Mouse (Mus musculus) hindbrain, embryonic 15.5 days (tissue): ENCODE results near the gene Cbs. TPM values are rescaled to one million over a fixed set of nuclear protein-coding genes. Genes with fewer than 3 reads are reported as not detected.

Experiments
- ATAC-seq: fragments of 200-750 bp; cut with Nextera tagmentation; 2 replicates; pipeline ENCODE4 v1.8.0; 2017; ENCODE audit warnings: low read depth, moderate number of reproducible peaks, moderate TSS enrichment; ENCODE audit not compliant: low FRiP score
- H3K27ac ChIP-seq: fragments of 300-500 bp; sonication (generic); replicated peaks from 2 replicates; pipeline ENCODE4 v1.5.1; 2015; ENCODE audit warnings: mild to moderate bottlenecking, inconsistent platforms
- H3K27me3 ChIP-seq: fragments of 300-500 bp; sonication (generic); 2 replicates; pipeline ENCODE4 v1.6.1; 2015; ENCODE audit warnings: control low read depth, inconsistent platforms
- H3K36me3 ChIP-seq: fragments of 300-500 bp; sonication (generic); 2 replicates; pipeline ENCODE4 v1.6.1; 2015; ENCODE audit warnings: control low read depth, inconsistent platforms
- H3K4me1 ChIP-seq: fragments of 300-500 bp; sonication (generic); replicated peaks from 2 replicates; pipeline ENCODE4 v1.6.1; 2015; ENCODE audit warnings: control low read depth, inconsistent platforms
- H3K4me2 ChIP-seq: fragments of 300-500 bp; sonication (generic); 2 replicates; pipeline ENCODE4 v1.6.1; 2015; ENCODE audit warnings: moderate library complexity, mild to moderate bottlenecking, inconsistent platforms
- H3K4me3 ChIP-seq: fragments of 300-500 bp; sonication (generic); 2 replicates; pipeline ENCODE4 v1.5.1; 2015; ENCODE audit warnings: mild to moderate bottlenecking, inconsistent platforms
- H3K9ac ChIP-seq: fragments of 300-500 bp; sonication (generic); 2 replicates; pipeline ENCODE4 v1.6.1; 2015; ENCODE audit warnings: inconsistent platforms
- H3K9me3 ChIP-seq: fragments of 300-500 bp; sonication (generic); 2 replicates; pipeline ENCODE4 v1.6.1; 2016; ENCODE audit warnings: control low read depth, inconsistent platforms
- WGBS: fragments of 180-500 bp; shearing (Covaris S2); methylation state at CpG from one replicate; pipeline ENCODE4 v1.1.7; 2015; 5-methylcytosine and 5-hydroxymethylcytosine counted together
- polyA plus RNA-seq: library from polyadenylated mRNA; unstranded; fragments of >200 nt; fragmentation: Nextera tagmentation; extraction: Ambion mirVana; gene quantifications from 2 replicates; pipeline ENCODE4 v1.2.1, GENCODE M21; 2015

The Cbs gene
- polyA plus RNA-seq, 1 experiment from 2014 or later: 8.9 TPM

DNA sequence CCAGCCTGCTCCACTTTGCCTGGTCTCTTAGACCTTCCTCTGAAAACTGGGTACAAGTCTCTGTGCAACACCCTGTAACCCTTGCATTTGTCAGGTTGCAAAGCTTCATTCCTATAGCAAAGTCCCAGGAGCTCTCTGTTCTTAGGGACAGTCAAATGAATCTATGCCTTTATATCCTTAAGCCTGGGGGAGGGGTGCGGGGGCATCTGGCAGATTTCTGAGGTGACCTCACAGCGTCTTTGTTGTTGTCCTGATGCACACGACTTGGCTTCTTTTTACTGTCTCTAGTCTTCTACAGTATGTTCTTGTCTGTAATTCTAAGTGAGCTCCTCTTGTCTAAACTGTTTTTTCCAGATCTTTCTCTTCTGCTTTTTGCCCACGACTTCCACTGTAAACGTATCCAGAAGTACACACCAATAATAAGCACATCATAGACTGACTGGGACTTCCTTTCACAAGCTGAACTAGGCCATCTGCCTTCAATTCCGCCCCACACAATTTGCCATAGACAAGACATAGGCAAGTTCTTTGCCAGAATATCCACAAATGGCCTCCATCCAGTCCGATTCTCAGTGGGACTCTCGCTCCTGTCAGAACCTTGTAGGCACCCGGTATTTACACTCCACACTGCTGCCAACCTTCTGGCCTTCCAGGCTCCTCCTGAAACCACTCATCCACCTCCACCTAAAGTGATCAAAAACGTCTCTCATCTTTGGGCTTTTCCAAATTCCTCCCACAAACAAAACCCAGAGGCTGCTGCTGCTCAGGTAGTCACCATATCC, 60.5 kb downstream of the Cbs start:
- WGBS: 84% methylated on average over 10 of the region's 10 CpGs
- H3K4me3 ChIP-seq: no peak overlapping the region

DNA sequence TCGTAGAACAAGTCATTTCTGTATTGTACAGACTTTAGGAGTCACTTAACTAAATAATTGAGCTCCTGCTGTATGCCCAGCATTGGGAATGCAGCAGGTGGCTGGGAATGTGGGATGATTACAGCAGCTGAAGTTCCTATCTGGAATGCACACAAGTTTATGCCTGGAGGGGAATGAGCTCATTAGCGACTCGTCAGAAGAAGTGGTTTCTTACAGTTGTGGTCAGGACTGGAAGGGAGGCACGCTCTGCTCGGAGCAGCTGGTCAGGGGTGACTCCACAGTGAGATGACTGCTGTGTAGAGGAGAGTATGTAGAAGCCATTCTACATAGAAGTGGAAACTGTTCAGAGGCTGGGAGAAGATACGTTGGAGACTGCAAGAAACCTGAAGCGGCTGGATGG, 62.4 kb downstream of the Cbs start:
- H3K4me2 ChIP-seq: no peak overlapping the region
- H3K27ac ChIP-seq: no peak overlapping the region
- H3K36me3 ChIP-seq: no peaks in the 10 kb centered on the region
- 80% methylated on average over 7 of the region's 7 CpGs for WGBS
- no peak for ATAC-seq
- no peak overlapping the region for H3K9ac ChIP-seq
- H3K4me1 ChIP-seq: peaks cover 9% of the 10 kb centered on the region; the same call in 1 of the 2 replicates
- no peaks in the 10 kb centered on the region for H3K9me3 ChIP-seq
- H3K4me3 ChIP-seq: no peak overlapping the region
- no peaks in the 10 kb centered on the region for H3K27me3 ChIP-seq

More for the DNA sequence above, 60.5 kb downstream of the Cbs start:
- Histone ChIP-seq H3K27ac (no peak overlapping the region), H3K9me3 (no peaks in the 10 kb centered on the region), H3K27me3 (no peaks in the 10 kb centered on the region), H3K4me1 (peaks cover 15% of the 10 kb centered on the region), H3K9ac (no peak overlapping the region), H3K36me3 (no peaks in the 10 kb centered on the region), H3K4me2 (no peak overlapping the region)
- no peak for ATAC-seq

DNA sequence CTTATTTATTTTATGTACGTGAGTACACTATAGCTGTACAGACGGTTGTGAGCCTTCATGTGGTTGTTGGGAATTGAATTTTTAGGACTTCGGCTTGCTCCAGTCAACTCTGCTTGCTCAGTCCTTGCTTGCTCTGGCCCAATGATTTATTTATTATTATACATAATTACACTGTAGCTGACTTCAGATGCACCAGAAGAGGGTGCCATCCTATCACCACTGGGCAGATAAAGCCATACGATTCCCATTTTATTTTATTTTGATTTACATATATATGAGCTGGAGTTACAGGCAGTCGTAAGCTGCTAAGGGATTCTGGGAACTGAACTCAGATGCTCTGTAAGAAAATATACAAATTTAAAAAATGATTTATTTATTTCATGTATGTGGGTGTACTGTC, 65.3 kb downstream of the Cbs start:
- ATAC-seq: no peak
- Histone ChIP-seq H3K27me3 (no peaks in the 10 kb centered on the region), H3K9me3 (no peaks in the 10 kb centered on the region), H3K4me2 (no peak overlapping the region), H3K36me3 (no peaks in the 10 kb centered on the region), H3K27ac (no peak overlapping the region), H3K4me3 (no peak overlapping the region), H3K9ac (no peak overlapping the region), H3K4me1 (peaks cover 38% of the 10 kb centered on the region)
- WGBS: 79% methylated on average over 5 of the region's 5 CpGs

DNA sequence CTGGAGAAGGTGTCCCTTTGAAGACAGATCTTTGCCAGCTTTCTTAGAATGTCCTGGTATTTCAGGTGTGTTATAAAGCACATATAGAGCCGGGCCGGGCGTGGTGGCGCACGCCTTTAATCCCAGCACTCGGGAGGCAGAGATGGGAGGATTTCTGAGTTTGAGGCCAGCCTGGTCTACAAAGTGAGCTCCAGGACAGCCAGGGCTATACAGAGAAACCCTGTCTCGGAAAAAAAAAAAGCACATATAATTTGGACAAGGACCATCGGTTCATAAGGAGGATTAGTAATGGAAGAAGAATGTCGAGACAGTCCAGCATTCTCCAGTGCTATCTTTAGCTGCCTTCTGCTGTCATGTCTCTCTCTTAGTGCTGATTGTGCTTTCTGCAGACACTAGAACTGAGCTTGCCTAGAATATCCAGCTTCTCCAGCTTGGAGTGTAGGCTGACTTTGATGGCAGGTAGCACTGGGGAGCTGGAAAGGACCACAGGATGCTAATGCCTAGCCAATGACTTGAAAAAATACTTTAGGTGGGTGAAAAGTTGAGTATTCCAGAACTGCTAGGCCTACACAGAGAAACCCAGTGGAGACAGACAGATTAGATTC, 66.6 kb downstream of the Cbs start:
- H3K4me1 ChIP-seq: peaks cover 48% of the 10 kb centered on the region
- no peak overlapping the region for H3K4me3 ChIP-seq
- H3K36me3 ChIP-seq: no peaks in the 10 kb centered on the region
- no peak overlapping the region for H3K9ac ChIP-seq
- H3K9me3 ChIP-seq: no peaks in the 10 kb centered on the region
- H3K4me2 ChIP-seq: no peak overlapping the region
- H3K27ac ChIP-seq: no peak overlapping the region
- WGBS: 89% methylated on average over 9 of the region's 9 CpGs
- no peaks in the 10 kb centered on the region for H3K27me3 ChIP-seq
- ATAC-seq: no peak

DNA sequence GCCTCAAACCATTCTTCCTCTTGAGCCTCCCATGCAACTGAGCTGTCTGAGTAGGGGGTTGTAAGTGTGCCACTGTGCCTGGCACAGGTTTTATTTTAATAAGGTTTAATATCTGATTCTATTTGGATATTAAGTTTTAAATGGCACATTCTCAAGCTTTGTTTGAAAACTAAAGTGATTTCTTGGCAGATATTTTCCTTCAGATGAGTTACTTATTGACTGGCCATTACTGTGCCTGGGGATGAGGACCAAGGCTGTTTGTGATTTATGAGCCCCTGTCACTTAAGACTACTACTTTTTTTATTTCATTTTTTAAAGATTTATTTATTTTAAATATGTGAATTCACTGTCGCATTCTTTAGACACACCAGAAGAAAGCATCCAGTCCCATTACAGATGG, 67.3 kb downstream of the Cbs start:
- H3K4me3 ChIP-seq: no peak overlapping the region
- no peak overlapping the region for H3K27ac ChIP-seq
- no peak for ATAC-seq
- H3K9ac ChIP-seq: no peak overlapping the region
- H3K4me1 ChIP-seq: peaks cover 48% of the 10 kb centered on the region
- no peaks in the 10 kb centered on the region for H3K27me3 ChIP-seq
- 100% methylated on average over 1 of the region's 1 CpGs for WGBS
- H3K4me2 ChIP-seq: no peak overlapping the region
- H3K9me3 ChIP-seq: no peaks in the 10 kb centered on the region
- no peaks in the 10 kb centered on the region for H3K36me3 ChIP-seq

DNA sequence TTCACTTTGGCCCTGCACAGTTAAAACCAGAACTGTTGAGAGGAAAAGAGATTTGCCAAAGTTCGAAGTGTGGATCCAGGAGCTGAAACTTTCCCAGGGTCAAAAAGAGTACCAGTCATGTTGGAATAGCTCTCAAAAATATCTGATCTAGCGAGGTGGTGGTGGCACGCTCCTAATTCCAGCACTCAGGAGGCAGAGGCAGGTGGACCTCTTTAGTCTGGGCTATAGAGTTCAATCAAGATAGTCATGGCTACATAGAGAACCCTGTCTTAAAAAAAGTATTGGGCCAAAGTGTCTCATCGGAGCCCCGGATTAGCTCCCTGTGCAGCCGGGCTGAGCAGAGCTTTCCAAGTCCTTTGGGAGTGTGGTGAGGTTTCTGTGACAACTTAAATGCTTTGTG, 70.8 kb downstream of the Cbs start:
- no peaks in the 10 kb centered on the region for H3K27me3 ChIP-seq
- peak overlapping the region; percentile 99 for H3K27ac ChIP-seq
- H3K4me1 ChIP-seq: peaks cover 55% of the 10 kb centered on the region
- H3K4me2 ChIP-seq: peak overlapping the region; percentile 86
- peak overlapping the region; percentile 90 for H3K9ac ChIP-seq
- H3K36me3 ChIP-seq: no peaks in the 10 kb centered on the region
- no peaks in the 10 kb centered on the region for H3K9me3 ChIP-seq
- WGBS: 59% methylated on average over 6 of the region's 6 CpGs
- peak overlapping the region; percentile 77 for H3K4me3 ChIP-seq
- ATAC-seq: no peak

DNA sequence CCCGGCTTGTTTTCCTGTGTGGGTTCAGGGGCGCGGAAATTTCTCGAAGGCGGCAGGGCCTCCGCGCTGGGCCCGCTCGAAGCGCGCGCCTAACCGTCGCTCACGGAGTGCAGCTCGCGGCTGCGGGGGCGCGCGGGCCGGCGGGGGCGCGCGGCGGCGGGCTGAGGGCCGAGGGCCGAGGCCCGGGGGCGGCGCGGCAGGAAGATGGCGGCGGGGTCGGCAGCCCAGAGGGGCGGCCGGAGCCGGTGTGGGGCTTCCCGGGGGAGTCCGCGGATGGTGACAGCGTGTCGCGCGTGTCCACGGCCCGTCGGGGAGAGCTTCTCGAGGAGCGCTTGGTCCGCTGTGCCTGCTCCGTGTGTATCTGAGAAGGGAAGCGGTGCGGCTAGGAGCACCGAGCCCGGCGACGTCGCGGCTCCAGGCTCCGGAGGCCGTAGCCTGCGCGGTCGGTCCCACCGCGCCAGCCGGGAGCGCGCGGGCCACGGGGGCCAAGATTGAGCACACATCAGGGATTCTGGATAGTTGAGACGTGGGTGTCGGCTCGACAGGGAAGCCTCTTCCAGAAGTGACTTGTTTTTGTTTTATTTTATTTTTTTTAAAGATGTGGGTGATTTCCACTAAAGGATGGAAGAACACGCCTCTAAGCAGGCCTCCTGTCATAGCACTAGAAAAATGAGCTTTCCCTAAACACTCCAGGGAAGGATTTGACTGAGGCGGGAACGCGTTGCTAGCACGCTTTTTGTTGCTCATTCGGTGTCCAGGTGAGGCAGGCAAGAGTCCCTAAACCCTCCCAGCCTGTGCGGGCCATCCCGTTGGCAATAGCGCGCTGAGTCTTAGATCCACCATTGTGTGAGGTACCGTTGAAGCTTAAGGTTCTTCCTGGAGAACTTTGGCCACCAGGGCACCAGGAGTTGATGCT, 71.6 kb downstream of the Cbs start:
- Histone ChIP-seq H3K9me3 (no peaks in the 10 kb centered on the region), H3K9ac (peak overlapping the region; percentile 90), H3K4me3 (peak overlapping the region; percentile 77), H3K4me1 (peaks cover 53% of the 10 kb centered on the region), H3K27me3 (no peaks in the 10 kb centered on the region), H3K27ac (peak overlapping the region; percentile 99), H3K4me2 (peak overlapping the region; percentile 86), H3K36me3 (no peaks in the 10 kb centered on the region)
- ATAC-seq: peak; percentile 63
- under 1% methylated on average over 84 of the region's 88 CpGs for WGBS

DNA sequence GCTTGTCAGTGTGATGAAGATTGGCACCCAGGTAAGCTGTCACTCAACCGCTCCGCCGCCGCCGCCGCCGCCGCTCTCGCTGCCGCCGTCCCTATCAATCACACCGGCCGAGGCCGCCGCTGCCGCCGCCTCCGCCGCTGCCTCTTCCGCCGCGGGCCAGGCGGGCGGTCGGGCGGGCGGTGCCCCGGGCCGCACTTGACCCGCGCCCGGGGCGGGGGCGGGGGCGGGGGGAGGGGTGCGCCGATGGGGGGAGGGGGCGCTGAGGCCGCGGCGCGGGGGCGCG, 72.2 kb downstream of the Cbs start:
- ATAC-seq: no peak
- Histone ChIP-seq H3K36me3 (no peaks in the 10 kb centered on the region), H3K9me3 (no peaks in the 10 kb centered on the region), H3K4me2 (peak overlapping the region; percentile 86), H3K4me1 (peaks cover 47% of the 10 kb centered on the region), H3K4me3 (peak overlapping the region; percentile 77), H3K27ac (peak overlapping the region; percentile 99), H3K27me3 (no peaks in the 10 kb centered on the region), H3K9ac (peak overlapping the region; percentile 90)
- 1% methylated on average over 24 of the region's 44 CpGs for WGBS

DNA sequence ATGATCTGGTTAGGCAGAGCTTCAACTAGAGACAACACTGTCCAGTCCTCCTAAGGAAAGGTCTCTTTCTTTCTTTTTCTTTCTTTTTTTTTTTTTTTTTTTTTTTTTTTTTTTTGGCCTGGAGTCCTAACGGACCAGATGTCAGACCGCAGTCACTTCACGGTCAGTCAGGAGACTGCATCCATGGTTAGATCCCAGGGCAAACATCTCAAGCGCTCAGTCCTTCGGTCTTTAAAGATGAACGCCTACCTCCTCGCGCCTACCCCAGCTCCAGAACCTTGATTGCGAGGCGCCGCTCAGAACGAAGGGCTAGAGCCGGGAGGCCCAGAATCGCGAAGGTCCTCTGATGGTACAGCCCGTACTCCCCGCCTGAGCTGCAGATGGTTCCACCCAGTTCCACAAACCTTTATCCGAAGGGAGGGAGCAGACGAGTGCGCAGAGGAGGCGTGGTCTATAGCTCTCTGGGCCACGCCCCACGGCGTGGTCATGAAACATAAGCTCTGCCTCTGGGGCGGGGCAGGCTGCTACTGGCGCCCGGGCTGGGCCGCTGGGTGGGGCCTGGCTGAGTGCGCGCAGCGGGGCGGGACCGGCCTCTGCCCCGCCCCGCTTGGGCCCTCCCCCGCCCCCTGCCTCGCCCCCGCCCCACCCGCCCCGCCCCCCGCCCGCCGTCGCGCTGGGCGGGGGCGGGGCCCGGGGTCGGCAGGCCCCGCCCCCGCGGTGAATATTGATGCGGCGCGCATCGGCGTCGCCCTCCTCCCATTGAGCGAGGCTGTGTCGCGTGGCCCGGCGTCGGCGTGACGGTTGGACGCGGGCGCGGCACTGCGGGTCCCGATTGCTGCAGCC, 72.8 kb downstream of the Cbs start, which contains the start of gene Pknox1:
Pknox1 (plus strand) TSS at position 720 of the 843 bp plus-strand sequence.
- peak; percentile 94 for ATAC-seq
- Histone ChIP-seq H3K4me3 (peak within 1 kb of the TSS; percentile 77), H3K4me2 (peak within 1 kb of the TSS; percentile 86), H3K4me1 (peaks cover 41% of the 10 kb centered on the region), H3K27ac (peak within 1 kb of the TSS; percentile 99), H3K9me3 (no peaks in the 10 kb centered on the region), H3K9ac (peak within 1 kb of the TSS; percentile 90), H3K27me3 (no peaks in the 10 kb centered on the region), H3K36me3 (no peaks in the 10 kb centered on the region)
- WGBS: 0% methylated on average over 27 of the region's 72 CpGs

DNA sequence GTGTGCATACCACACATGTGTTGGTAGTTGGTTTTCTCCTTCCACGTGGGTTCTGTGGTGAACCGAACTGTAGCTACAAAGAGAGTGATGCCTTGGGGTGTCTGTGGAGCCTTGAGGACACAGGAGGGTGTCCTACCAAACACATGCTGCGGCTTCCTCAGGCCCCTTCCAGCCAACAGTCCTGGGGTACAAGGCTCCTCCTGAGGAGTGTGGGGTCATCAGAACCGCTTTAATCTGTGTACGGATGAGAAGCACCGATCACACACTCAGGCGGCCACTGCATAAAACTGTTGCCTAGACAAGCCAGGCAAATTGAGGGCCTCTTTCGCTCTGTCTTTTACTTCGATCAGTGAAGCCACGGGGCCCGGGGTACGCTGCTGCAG, 73.4 kb downstream of the Cbs start:
- Histone ChIP-seq H3K4me1 (peaks cover 35% of the 10 kb centered on the region), H3K4me2 (peak overlapping the region; percentile 86), H3K27ac (peak overlapping the region; percentile 99), H3K9me3 (no peaks in the 10 kb centered on the region), H3K4me3 (peak overlapping the region; percentile 77), H3K27me3 (no peaks in the 10 kb centered on the region), H3K9ac (peak overlapping the region; percentile 58), H3K36me3 (no peaks in the 10 kb centered on the region)
- ATAC-seq: peak; percentile 8; the same call in 1 of the 2 replicates
- 10% methylated on average over 12 of the region's 12 CpGs for WGBS

DNA sequence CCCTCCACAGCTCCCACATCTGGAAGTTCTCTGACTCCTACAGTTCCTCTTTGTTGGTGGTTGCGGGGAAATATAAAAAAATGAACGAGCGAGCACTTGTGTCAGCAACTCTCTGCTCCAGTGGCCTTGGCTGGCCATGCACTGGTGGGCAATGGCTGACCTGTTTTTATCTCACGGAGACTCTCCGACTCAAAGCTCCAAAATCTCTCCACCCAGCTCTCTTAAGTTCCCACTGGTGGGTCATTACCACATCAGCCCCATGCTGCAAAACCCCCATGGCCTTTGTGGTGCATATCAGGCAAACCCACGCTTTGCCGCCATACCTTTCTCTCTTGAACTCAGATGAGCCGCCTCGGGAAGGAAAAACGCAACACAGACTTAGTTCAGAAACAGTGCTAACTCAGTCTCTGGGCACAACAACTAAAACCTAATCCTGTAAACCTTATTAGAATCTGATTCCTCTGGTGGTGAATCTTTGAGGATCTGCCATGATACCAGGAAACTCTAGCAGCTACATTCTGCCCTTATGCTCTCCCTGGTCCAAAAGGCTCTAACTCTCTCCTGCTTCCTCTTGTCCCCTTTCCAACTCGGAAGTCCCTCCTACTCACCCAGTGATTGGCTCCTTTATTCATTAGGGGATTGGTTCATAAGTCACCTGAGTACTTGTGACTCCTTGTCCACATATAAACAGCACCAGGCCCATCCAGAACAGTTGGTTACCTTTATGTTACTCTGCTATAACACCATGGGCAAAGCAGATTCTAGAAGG, 77.8 kb downstream of the Cbs start:
- Histone ChIP-seq H3K36me3 (no peaks in the 10 kb centered on the region), H3K4me2 (no peak overlapping the region), H3K27me3 (no peaks in the 10 kb centered on the region), H3K27ac (no peak overlapping the region), H3K4me3 (no peak overlapping the region), H3K9me3 (no peaks in the 10 kb centered on the region), H3K9ac (no peak overlapping the region), H3K4me1 (peaks cover 21% of the 10 kb centered on the region)
- WGBS: 89% methylated on average over 11 of the region's 11 CpGs
- no peak for ATAC-seq
